Mouse (Mus musculus) limb, embryonic 14.5 days (tissue): ENCODE results near the gene Heg1. TPM values are rescaled to one million over a fixed set of nuclear protein-coding genes. Genes with fewer than 3 reads are reported as not detected.

Source experiments
- ATAC-seq: fragments of 200-750 bp; cut with Nextera tagmentation; 2 replicates; pipeline ENCODE4 v1.8.0; 2017; ENCODE audit warnings: low read depth, moderate number of reproducible peaks, moderate TSS enrichment; ENCODE audit not compliant: low FRiP score
- DNase-seq: peaks from one replicate; pipeline ENCODE4 v3.0.0-alpha.2; 2015; ENCODE audit warnings: low spot score
- H3K27ac ChIP-seq: fragments of 300-500 bp; sonication (generic); replicated peaks from 2 replicates; pipeline ENCODE4 v1.5.1; 2014; ENCODE audit warnings: low read depth, mild to moderate bottlenecking, low read length, moderate library complexity, mixed read lengths
- H3K27me3 ChIP-seq: fragments of 300-500 bp; sonication (generic); 2 replicates; pipeline ENCODE4 v1.6.1; 2014; ENCODE audit warnings: low read length, mixed read lengths; ENCODE audit not compliant: control insufficient read depth, insufficient read depth
- H3K36me3 ChIP-seq: fragments of 300-500 bp; sonication (generic); 2 replicates; pipeline ENCODE4 v1.6.1; 2014; ENCODE audit warnings: mild to moderate bottlenecking, low read length, moderate library complexity, mixed read lengths; ENCODE audit not compliant: control insufficient read depth, insufficient read depth
- H3K4me1 ChIP-seq: fragments of 300-500 bp; sonication (generic); 2 replicates; pipeline ENCODE4 v1.6.1; 2014; ENCODE audit warnings: antibody characterized with exemption, low read length, mixed read lengths; ENCODE audit not compliant: control insufficient read depth, insufficient read depth
- H3K4me2 ChIP-seq: fragments of 300-500 bp; sonication (generic); replicated peaks from 2 replicates; pipeline ENCODE4 v1.6.1; 2014; ENCODE audit warnings: low read depth, mild to moderate bottlenecking, low read length, moderate library complexity; ENCODE audit not compliant: severe bottlenecking
- H3K4me3 ChIP-seq: fragments of 300-500 bp; sonication (generic); replicated peaks from 2 replicates; pipeline ENCODE4 v1.5.1; 2014; ENCODE audit warnings: low read length
- H3K9ac ChIP-seq: fragments of 300-500 bp; sonication (generic); 2 replicates; pipeline ENCODE4 v1.6.1; 2014; ENCODE audit warnings: mild to moderate bottlenecking, low read depth, low read length, moderate library complexity; ENCODE audit not compliant: severe bottlenecking
- H3K9me3 ChIP-seq: fragments of 300-500 bp; sonication (generic); 2 replicates; pipeline ENCODE4 v1.6.1; 2016; ENCODE audit warnings: low read length; ENCODE audit not compliant: control insufficient read depth
- POLR2A ChIP-seq: fragments of 200-500 bp; IDR thresholded peaks from 2 replicates; pipeline ENCODE4 v1.8.0; 2012; ENCODE audit warnings: inconsistent platforms, mild to moderate bottlenecking, moderate library complexity, borderline replicate concordance; ENCODE audit not compliant: insufficient read depth, insufficient read length; ENCODE audit errors: extremely low read depth
- WGBS: fragments of 180-500 bp; shearing (Covaris S2); extraction: QIAGEN DNeasy Blood & Tissue Kit; methylation state at CpG from one replicate; pipeline ENCODE4 v1.1.7; 2014; 5-methylcytosine and 5-hydroxymethylcytosine counted together
- polyA plus RNA-seq, 2 experiments: library from polyadenylated mRNA; depleted of rRNA in 1 of 2; stranded (reverse) in 1 of 2; unstranded in 1 of 2; fragments of >200 nt; fragmentation: Nextera tagmentation in 1 of 2; extraction: Ambion mirVana in 1 of 2; gene quantifications; 2 replicates each; pipeline versions ENCODE4 v1.2.1 to v1.2.3; 2012 to 2014

Gene Heg1
- polyA plus RNA-seq (2012; rRNA removed): 22.0 and 27.8 TPM in 2 replicates
- polyA plus RNA-seq (2014; fragmentation: Nextera tagmentation; extraction: Ambion mirVana): 20.7 and 20.8 TPM in 2 replicates

DNA sequence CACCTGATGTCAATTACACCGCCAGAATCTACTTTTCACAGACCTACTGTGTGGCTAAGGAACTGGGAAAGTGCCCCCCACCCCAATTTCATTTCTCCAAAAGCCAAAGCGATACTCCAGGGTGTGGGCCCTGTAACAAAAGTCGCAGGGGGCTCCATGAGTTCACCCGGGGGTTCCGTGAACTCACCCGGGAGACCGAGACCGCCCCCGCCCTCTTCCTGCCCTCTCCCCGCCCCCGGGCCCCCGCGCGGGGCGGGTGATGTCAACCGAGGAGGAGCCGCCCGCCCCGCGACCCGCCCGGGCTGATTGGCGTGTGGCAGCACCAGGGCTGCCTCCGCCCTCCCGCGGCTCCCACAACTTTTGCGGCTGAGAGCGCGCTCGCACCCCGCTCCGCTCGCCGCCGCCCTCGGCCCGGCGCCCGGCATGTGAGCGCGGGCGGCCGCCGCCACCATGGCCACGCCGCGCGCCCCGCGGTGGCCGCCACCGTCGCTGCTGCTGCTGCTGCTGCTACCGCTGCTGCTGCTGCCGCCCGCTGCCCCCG is at the start of gene Heg1:
Gene Heg1, plus strand, starts transcription at position 209 of the 541 bp plus-strand sequence.
- Histone ChIP-seq H3K4me1 (peaks cover 30% of the 10 kb centered on the region), H3K27me3 (no peaks in the 10 kb centered on the region), H3K27ac (peak within 1 kb of the TSS; percentile 30; the same call in 1 of the 2 replicates), H3K9me3 (no peaks in the 10 kb centered on the region), H3K4me3 (peak within 1 kb of the TSS; percentile 87), H3K4me2 (peak within 1 kb of the TSS; percentile 93), H3K36me3 (no peaks in the 10 kb centered on the region), H3K9ac (peak within 1 kb of the TSS; percentile 94)
- WGBS: 0% methylated on average over 21 of the region's 57 CpGs
- 0 out of 2 replicates have a peak, but pooled peaks have one; percentile 15 for TF ChIP-seq POLR2A
- peak; percentile 72 for DNase-seq
- peak; percentile 84 for ATAC-seq

DNA sequence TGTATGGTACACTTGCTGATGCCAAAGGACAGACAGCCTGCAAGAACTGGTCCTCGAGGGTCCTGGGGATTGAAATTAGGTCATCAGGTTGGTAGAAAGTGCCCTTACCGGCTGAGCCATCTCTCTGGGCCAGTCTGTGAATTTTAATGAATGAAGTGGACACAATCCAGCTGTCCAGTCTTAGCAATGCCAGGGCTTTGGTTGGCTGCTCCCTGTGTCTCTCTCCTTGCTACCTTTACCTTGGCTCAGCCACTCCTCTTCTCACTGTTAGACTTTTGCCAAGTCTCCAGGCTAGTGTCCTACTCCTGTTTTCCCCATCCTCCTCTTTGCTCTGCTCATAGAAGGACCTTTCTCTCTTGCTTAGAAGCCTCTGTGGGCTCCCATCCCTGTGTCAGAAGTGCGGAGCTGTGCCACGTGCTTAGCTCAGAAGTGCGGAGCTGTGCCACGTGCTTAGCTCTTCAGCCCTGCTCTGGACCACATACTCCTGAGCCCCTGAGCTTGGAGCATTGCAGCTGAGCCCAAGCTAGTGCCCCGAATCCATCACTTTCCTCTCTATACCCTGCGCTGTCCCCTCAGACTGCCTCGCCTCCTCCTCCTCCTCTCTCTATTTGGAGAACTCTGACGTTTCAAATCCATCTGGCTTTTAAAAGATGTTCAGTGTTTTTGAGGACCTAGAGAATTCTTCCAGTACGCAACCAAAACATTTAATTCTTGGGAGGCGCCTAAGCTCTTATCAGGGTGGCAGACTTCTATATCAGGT is 48.2 kb upstream of the Heg1 start:
- 82% methylated on average over 12 of the region's 12 CpGs for WGBS
- DNase-seq (no peak), ATAC-seq (no peak)
- Histone ChIP-seq H3K9ac (no peak overlapping the region), H3K4me3 (no peak overlapping the region), H3K36me3 (no peaks in the 10 kb centered on the region), H3K9me3 (no peaks in the 10 kb centered on the region), H3K4me1 (no peaks in the 10 kb centered on the region), H3K27ac (no peak overlapping the region), H3K27me3 (no peaks in the 10 kb centered on the region), H3K4me2 (no peak overlapping the region)
- no peak for TF ChIP-seq POLR2A

DNA sequence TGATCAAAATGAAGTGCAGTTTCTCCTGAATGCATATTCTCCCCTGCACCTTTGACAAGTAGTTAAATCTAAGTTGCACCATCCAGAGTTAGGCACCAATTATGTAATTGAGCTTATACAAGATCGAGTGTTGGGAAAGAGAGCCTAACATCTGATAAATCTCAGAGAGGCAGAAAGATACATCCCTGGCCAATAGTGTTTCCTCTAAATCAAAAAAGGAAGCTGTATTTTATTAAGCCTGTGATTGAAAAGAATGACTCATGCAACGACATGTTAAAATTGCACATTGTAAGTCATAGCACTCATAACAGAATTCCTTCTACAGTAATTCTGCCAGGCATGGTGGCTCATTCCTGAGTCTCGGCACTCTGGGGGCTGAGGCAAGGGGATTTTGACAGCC is 42.4 kb upstream of the Heg1 start:
- Histone ChIP-seq H3K4me1 (no peaks in the 10 kb centered on the region), H3K4me3 (no peak overlapping the region), H3K27me3 (no peaks in the 10 kb centered on the region), H3K4me2 (no peak overlapping the region), H3K36me3 (no peaks in the 10 kb centered on the region), H3K27ac (0 out of 2 replicates have a peak overlapping the region, but pooled peaks have one; percentile 13), H3K9ac (no peak overlapping the region), H3K9me3 (no peaks in the 10 kb centered on the region)
- DNase-seq (no peak), ATAC-seq (no peak)
- 47% methylated on average over 3 of the region's 3 CpGs for WGBS
- no peak for TF ChIP-seq POLR2A

DNA sequence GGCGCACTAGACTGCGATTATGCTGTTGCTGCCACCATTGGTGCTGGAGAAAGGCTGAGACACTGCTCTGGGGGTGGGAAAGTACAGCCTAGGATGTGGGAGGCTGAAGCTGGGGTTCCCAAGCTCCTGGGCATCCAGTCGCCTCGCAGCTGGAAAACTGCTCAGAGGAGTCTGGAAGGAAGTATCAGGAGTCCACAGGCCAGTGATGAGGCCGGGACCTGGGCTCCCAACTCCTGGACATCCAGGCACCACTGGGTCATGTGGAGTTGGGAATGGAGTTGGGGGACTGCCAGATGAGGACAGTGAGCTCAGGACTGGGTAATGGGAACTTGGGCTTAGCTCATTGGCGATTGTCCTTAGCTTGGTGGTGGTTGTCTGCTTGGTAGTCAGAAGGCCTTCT is 31.1 kb upstream of the Heg1 start:
- Histone ChIP-seq H3K9me3 (no peaks in the 10 kb centered on the region), H3K9ac (no peak overlapping the region), H3K4me1 (no peaks in the 10 kb centered on the region), H3K27ac (no peak overlapping the region), H3K27me3 (no peaks in the 10 kb centered on the region), H3K36me3 (no peaks in the 10 kb centered on the region), H3K4me3 (no peak overlapping the region), H3K4me2 (no peak overlapping the region)
- TF ChIP-seq POLR2A: no peak
- WGBS: 80% methylated on average over 6 of the region's 6 CpGs
- DNase-seq (no peak), ATAC-seq (no peak)

DNA sequence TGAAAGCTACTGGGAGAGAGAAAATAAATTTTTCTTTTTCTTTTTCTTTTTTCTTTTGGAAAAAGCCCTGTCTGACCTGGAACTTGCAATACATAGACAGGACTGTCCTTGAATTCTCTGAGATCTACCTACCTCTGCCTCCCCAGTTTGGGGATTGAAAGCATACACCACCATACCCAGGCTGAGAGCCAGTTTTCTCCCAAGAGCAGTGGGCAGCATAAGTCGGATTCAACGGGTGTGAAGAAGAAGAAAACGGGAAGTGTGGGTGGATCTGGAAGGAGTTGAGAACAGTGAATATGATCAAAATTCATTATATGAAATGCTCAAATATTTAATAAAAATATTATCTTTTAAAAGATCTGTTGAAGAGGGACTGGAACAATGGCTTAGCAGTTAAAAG is 28.7 kb upstream of the Heg1 start:
- no peak overlapping the region for H3K27ac ChIP-seq

More for the DNA sequence above, 28.7 kb upstream of the Heg1 start:
- Histone ChIP-seq H3K9me3 (no peaks in the 10 kb centered on the region), H3K4me3 (no peak overlapping the region), H3K9ac (no peak overlapping the region), H3K4me2 (no peak overlapping the region), H3K27me3 (no peaks in the 10 kb centered on the region), H3K4me1 (no peaks in the 10 kb centered on the region), H3K36me3 (no peaks in the 10 kb centered on the region)
- DNase-seq (no peak), ATAC-seq (no peak)
- TF ChIP-seq POLR2A: no peak
- WGBS: 91% methylated on average over 3 of the region's 3 CpGs
